9 mouse cellular contexts compared by ENCODE assay signal in genomic region chr9:56213451-56214291, GRCm38 (mm10). TPM values are rescaled to one million over a fixed set of nuclear protein-coding genes. Genes with fewer than 3 reads are reported as not detected.
A peak's percentile ranks its signal among the peaks of the same experiment; 100 is the strongest.
DNase-seq lines count a peak whose midpoint lies in the region; ATAC-seq and TF ChIP-seq lines count a peak whose summit lies in the region.
"Had no signal": no experiment of that assay in that cellular context is flagged by ENCODE, and none has a peak within 500 bp of the region (broad histone marks: within the 10 kb centered on the region; RNA-seq: fewer than 3 reads in every experiment).

No protein-coding gene starts in this region.

- H3K4me3 ChIP-seq in hindbrain, embryonic 11.5 days (ENCODE audit: low read depth, low read length): peak overlapping the region; percentile 23
- H3K4me3 ChIP-seq in midbrain, embryonic 10.5 days: peak overlapping the region; percentile 39
- no peak overlapping the region for H3K4me3 ChIP-seq in small intestine, adult 2 months (ENCODE audit: low read depth, low read length)

- 15% methylated on average over 11 of the region's 11 CpGs for WGBS in hindbrain, embryonic 11.5 days
- 12% methylated on average over 11 of the region's 11 CpGs for WGBS in midbrain, embryonic 10.5 days
- 31% methylated on average over 11 of the region's 11 CpGs for WGBS in small intestine, adult 2 months

- no peaks in the 10 kb centered on the region for H3K36me3 ChIP-seq in hindbrain, embryonic 11.5 days (ENCODE audit: control insufficient read depth, insufficient read depth, low read length)
- no peaks in the 10 kb centered on the region for H3K36me3 ChIP-seq in midbrain, embryonic 10.5 days
- peaks cover 7% of the 10 kb centered on the region for H3K36me3 ChIP-seq in small intestine, adult 2 months (ENCODE audit: control insufficient read depth, insufficient read depth, low read length)

- peak; percentile 63 for DNase-seq in gastrocnemius, adult 18-20 months (ENCODE audit: low spot score)
- DNase-seq in gastrocnemius, postnatal 10 days: no peak
- peak; percentile 68 for DNase-seq in cerebellum, adult 8-10 months
- DNase-seq in hindbrain, embryonic 11.5 days (ENCODE audit: low spot score): peak; percentile 66
- DNase-seq in layer of hippocampus, adult 9-11 months: peak; percentile 74
- peak; percentile 56 for DNase-seq in midbrain, embryonic 10.5 days (ENCODE audit: low spot score)

- H3K9ac ChIP-seq in hindbrain, embryonic 11.5 days (ENCODE audit: low read depth, low read length): peak overlapping the region; percentile 21; the same call in 1 of the 2 replicates

- H3K9me3 ChIP-seq in hindbrain, embryonic 11.5 days (ENCODE audit: control insufficient read depth, low read length): no peaks in the 10 kb centered on the region
- no peaks in the 10 kb centered on the region for H3K9me3 ChIP-seq in midbrain, embryonic 10.5 days (replicated peaks)
- H3K9me3 ChIP-seq: G1E had no signal

- no peak overlapping the region for H3K27ac ChIP-seq in hindbrain, embryonic 11.5 days (ENCODE audit: low read depth, low read length)
- peak overlapping the region; percentile 72 for H3K27ac ChIP-seq in midbrain, embryonic 10.5 days (replicated peaks)
- H3K27ac ChIP-seq in small intestine, adult 2 months (ENCODE audit: insufficient read depth, low read depth, low read length): peak overlapping the region; percentile 54; the same call in 1 of the 2 replicates

- no peaks in the 10 kb centered on the region for H3K27me3 ChIP-seq in hindbrain, embryonic 11.5 days (ENCODE audit: control insufficient read depth, insufficient read depth, low read length)
- H3K27me3 ChIP-seq in midbrain, embryonic 10.5 days (ENCODE audit: low read depth, poor library complexity, severe bottlenecking): peaks cover 20% of the 10 kb centered on the region; the same call in 1 of the 2 replicates
- no peaks in the 10 kb centered on the region for H3K27me3 ChIP-seq in small intestine, adult 2 months (ENCODE audit: control insufficient read depth, insufficient read depth, low read length)

- TF ChIP-seq POLR2A in small intestine, adult 2 months (IDR thresholded peaks at IDR 0.05; ENCODE audit: low read depth, low read length): no peak

- ATAC-seq in frontal cortex, adult (ENCODE audit: low TSS enrichment): peak; percentile 99
- no peak for ATAC-seq in hindbrain, embryonic 11.5 days (ENCODE audit: low FRiP score)

- H3K4me2 ChIP-seq in hindbrain, embryonic 11.5 days (replicated peaks; ENCODE audit: low read depth, low read length): peak overlapping the region; percentile 43

- peak; percentile 17; the same call in 1 of the 2 replicates for TF ChIP-seq CTCF in small intestine, adult 2 months (IDR thresholded peaks at IDR 0.05; ENCODE audit: extremely low read depth, insufficient read length, insufficient replicate concordance, low read depth, low read length)

- H3K4me1 ChIP-seq in hindbrain, embryonic 11.5 days (replicated peaks; ENCODE audit: control insufficient read depth, insufficient read depth, low read length): no peaks in the 10 kb centered on the region
- H3K4me1 ChIP-seq in midbrain, embryonic 10.5 days: peaks cover 29% of the 10 kb centered on the region
- H3K4me1 ChIP-seq in small intestine, adult 2 months (ENCODE audit: control insufficient read depth, insufficient read depth, insufficient read length, low read length): peaks cover 12% of the 10 kb centered on the region; the same call in 1 of the 2 replicates

RNA-seq across cellular contexts. Expression of gene Tspan3, which starts 48.4 kb away (rescaled TPM):
- total RNA-seq in gastrocnemius, adult 18-20 months (2021): 100 to 1,000 TPM; 112 to 113 TPM
- 100 to 1,000 TPM; 158 to 160 TPM for total RNA-seq in gastrocnemius, postnatal 10 days (2021)
- 529 and 555 TPM in 2 replicates for polyA plus RNA-seq in hindbrain, embryonic 11.5 days (2014; fragmentation: Nextera tagmentation; extraction: Ambion mirVana)
- polyA plus RNA-seq in midbrain, embryonic 10.5 days (2016; fragmentation: Nextera tagmentation; extraction: Ambion mirVana): 570 and 611 TPM in 2 replicates
- 213 and 397 TPM in 2 replicates for polyA plus RNA-seq in small intestine, adult 2 months (2012; rRNA removed)
- polyA plus RNA-seq: G1E had no signal
